Mouse (Mus musculus) brain, embryonic 18.5 days (tissue): Measurements from ENCODE around the gene Olfr97.

Source experiments
- DNase-seq: peaks from one replicate; pipeline ENCODE4 v3.0.0-alpha.2; 2012; ENCODE audit warnings: low read depth, low spot score

The Olfr97 gene

GRCm38 (mm10) chr17:37196845-37197724 is 40.0 kb downstream of the Olfr97 start:
- DNase-seq = peak; percentile 8

- no peak for DNase-seq
Measured at GRCm38 (mm10) chr17:37194782-37195181, 42.3 kb downstream of the Olfr97 start.

GRCm38 (mm10) chr17:37193656-37194055 is 43.5 kb downstream of the Olfr97 start, which contains the start of gene Ubd:
Ubd (plus strand) TSS chr17:37193892.
- DNase-seq = no peak

- no peak for DNase-seq
Measured at GRCm38 (mm10) chr17:37193032-37193431, 44.1 kb downstream of the Olfr97 start.

- no peak for DNase-seq
Measured at GRCm38 (mm10) chr17:37190711-37191110, 46.4 kb downstream of the Olfr97 start.

GRCm38 (mm10) chr17:37185474-37185873 is 51.7 kb downstream of the Olfr97 start:
- no peak for DNase-seq
